Mouse (Mus musculus) thymus, postnatal 0 days (tissue): ENCODE data around the gene Shisa6. TPM values are rescaled to one million over a fixed set of nuclear protein-coding genes. Genes with fewer than 3 reads are reported as not detected.

Experiments used
- DNase-seq: peaks from one replicate; pipeline ENCODE4 v3.0.0-alpha.2; 2015; ENCODE audit warnings: low spot score
- polyA plus RNA-seq: library from polyadenylated mRNA; unstranded; fragments of >200 nt; fragmentation: Nextera tagmentation; extraction: Ambion mirVana; gene quantifications from 2 replicates; pipeline ENCODE4 v1.2.1, GENCODE M21; 2015

Gene Shisa6
- polyA plus RNA-seq = 0.23 and 0.24 TPM in 2 replicates

GRCm38 (mm10) chr11:66525371-66526045 lies at the start of gene Shisa6:
Shisa6 (minus strand) TSS chr11:66525964.
- DNase-seq = no peak

- DNase-seq = no peak
These were observed 48.1 kb upstream of the Shisa6 start for GRCm38 (mm10) chr11:66573888-66574287.

- no peak for DNase-seq
These were observed 43.3 kb upstream of the Shisa6 start for GRCm38 (mm10) chr11:66569045-66569444.

- DNase-seq = no peak
These were observed 42.6 kb upstream of the Shisa6 start for GRCm38 (mm10) chr11:66568386-66568791.

- peak; percentile 2 for DNase-seq
These were observed 41.6 kb upstream of the Shisa6 start for GRCm38 (mm10) chr11:66567382-66567781.

GRCm38 (mm10) chr11:66562274-66562673 lies 36.5 kb upstream of the Shisa6 start:
- DNase-seq = no peak

GRCm38 (mm10) chr11:66537820-66538219 lies 12.1 kb upstream of the Shisa6 start:
- no peak for DNase-seq

- no peak for DNase-seq
These were observed 10.1 kb upstream of the Shisa6 start for GRCm38 (mm10) chr11:66535866-66536265.

- no peak for DNase-seq
These were observed 9.4 kb upstream of the Shisa6 start for GRCm38 (mm10) chr11:66535156-66535555.

- no peak for DNase-seq
These were observed 8.5 kb upstream of the Shisa6 start for GRCm38 (mm10) chr11:66534291-66534690.

- no peak for DNase-seq
These were observed 2.4 kb upstream of the Shisa6 start for GRCm38 (mm10) chr11:66528146-66528545.

GRCm38 (mm10) chr11:66527343-66527742 lies 1.6 kb upstream of the Shisa6 start:
- DNase-seq = no peak

- no peak for DNase-seq
These were observed 1.2 kb upstream of the Shisa6 start for GRCm38 (mm10) chr11:66526981-66527320.

- no peak for DNase-seq
These were observed 549 bp upstream of the Shisa6 start for GRCm38 (mm10) chr11:66526046-66526980.

GRCm38 (mm10) chr11:66524251-66524650 lies 1.5 kb downstream of the Shisa6 start:
- DNase-seq = no peak

GRCm38 (mm10) chr11:66522376-66522775 lies 3.4 kb downstream of the Shisa6 start:
- DNase-seq = no peak

GRCm38 (mm10) chr11:66519386-66519785 lies 6.4 kb downstream of the Shisa6 start:
- DNase-seq = no peak

- no peak for DNase-seq
These were observed 11.4 kb downstream of the Shisa6 start for GRCm38 (mm10) chr11:66514346-66514745.

GRCm38 (mm10) chr11:66500951-66501350 lies 24.8 kb downstream of the Shisa6 start:
- no peak for DNase-seq

GRCm38 (mm10) chr11:66498857-66499445 lies 26.8 kb downstream of the Shisa6 start:
- DNase-seq = no peak

- no peak for DNase-seq
These were observed 29.5 kb downstream of the Shisa6 start for GRCm38 (mm10) chr11:66496235-66496634.

- DNase-seq = no peak
These were observed 31.4 kb downstream of the Shisa6 start for GRCm38 (mm10) chr11:66494391-66494790.
